Mouse (Mus musculus) embryonic facial prominence, embryonic 14.5 days (tissue): ENCODE data around the gene Gm16513. TPM values are rescaled to one million over a fixed set of nuclear protein-coding genes. Genes with fewer than 3 reads are reported as not detected.
"Not testable (repeated sequence)": the region's sequence is repeated elsewhere in the genome, so short reads cannot be mapped to it uniquely, and the experiment has no call there.

Source experiments
- ATAC-seq: fragments of 200-750 bp; cut with Nextera tagmentation; 2 replicates; pipeline ENCODE4 v1.8.0; 2017; ENCODE audit warnings: low read depth, moderate number of reproducible peaks, moderate TSS enrichment
- DNase-seq: peaks from one replicate; pipeline ENCODE4 v3.0.0-alpha.2; 2015; ENCODE audit warnings: low spot score
- H3K27ac ChIP-seq: fragments of 300-500 bp; sonication (generic); replicated peaks from 2 replicates; pipeline ENCODE4 v1.5.1; 2014; ENCODE audit warnings: low read depth, mild to moderate bottlenecking, low read length, moderate library complexity
- H3K27me3 ChIP-seq: fragments of 300-500 bp; sonication (generic); replicated peaks from 2 replicates; pipeline ENCODE4 v1.6.1; 2014; ENCODE audit warnings: low read length; ENCODE audit not compliant: control insufficient read depth, insufficient read depth
- H3K36me3 ChIP-seq: fragments of 300-500 bp; sonication (generic); 2 replicates; pipeline ENCODE4 v1.6.1; 2014; ENCODE audit warnings: low read length, mixed read lengths; ENCODE audit not compliant: control insufficient read depth, insufficient read depth
- H3K4me1 ChIP-seq: fragments of 300-500 bp; sonication (generic); 2 replicates; pipeline ENCODE4 v1.6.1; 2014; ENCODE audit warnings: antibody characterized with exemption, low read length; ENCODE audit not compliant: control insufficient read depth, insufficient read depth
- H3K4me2 ChIP-seq: fragments of 300-500 bp; sonication (generic); 2 replicates; pipeline ENCODE4 v1.6.1; 2014; ENCODE audit warnings: low read depth, mild to moderate bottlenecking, low read length, moderate library complexity, mixed read lengths
- H3K4me3 ChIP-seq: fragments of 300-500 bp; sonication (generic); 2 replicates; pipeline ENCODE4 v1.5.1; 2014; ENCODE audit warnings: low read depth, mild to moderate bottlenecking, low read length
- H3K9ac ChIP-seq: fragments of 300-500 bp; sonication (generic); 2 replicates; pipeline ENCODE4 v1.6.1; 2014; ENCODE audit warnings: low read depth, mild to moderate bottlenecking, low read length, moderate library complexity, mixed read lengths
- H3K9me3 ChIP-seq: fragments of 300-500 bp; sonication (generic); 2 replicates; pipeline ENCODE4 v1.6.1; 2016; ENCODE audit warnings: low read length; ENCODE audit not compliant: control insufficient read depth
- WGBS: fragments of 180-500 bp; shearing (Covaris S2); extraction: QIAGEN DNeasy Blood & Tissue Kit; methylation state at CpG from one replicate; pipeline ENCODE4 v1.1.7; 2014; 5-methylcytosine and 5-hydroxymethylcytosine counted together
- polyA plus RNA-seq: library from polyadenylated mRNA; unstranded; fragments of >200 nt; fragmentation: Nextera tagmentation; extraction: Ambion mirVana; gene quantifications from 2 replicates; pipeline ENCODE4 v1.2.1, GENCODE M21; 2014

The Gm16513 gene
- polyA plus RNA-seq, result not detected in 2 replicates

- not testable (repeated sequence) for H3K4me2 ChIP-seq, H3K9me3 ChIP-seq, H3K27ac ChIP-seq, H3K36me3 ChIP-seq, DNase-seq, H3K27me3 ChIP-seq, H3K4me3 ChIP-seq, H3K4me1 ChIP-seq, ATAC-seq, H3K9ac ChIP-seq
- WGBS, result no CpG with 5 or more reads among the region's 1 CpGs
Observed at GRCm38 (mm10) chr5:95182324-95182723, at the start of gene Gm16513. Gene Gm16513, plus strand, starts transcription at chr5:95182624.

Other genes starting within 250 kb of the Gm16513 start
- not detected in 2 replicates for gene Gm6367, start 194.0 kb upstream of the Gm16513 start, polyA plus RNA-seq
- gene Gm7942, start 75.7 kb upstream of the Gm16513 start, polyA plus RNA-seq, result not detected in 2 replicates
- not detected in 2 replicates for gene Gm10424, start 90.1 kb downstream of the Gm16513 start, polyA plus RNA-seq
- not detected in 2 replicates for gene Gm3259, start 123.3 kb downstream of the Gm16513 start, polyA plus RNA-seq